Mouse (Mus musculus): Measurements from ENCODE around the gene Serpine1.
A peak's percentile ranks its signal among the peaks of the same experiment; 100 is the strongest.

- TF ChIP-seq TAL1 (IDR thresholded peaks at IDR 0.05; ENCODE audit: low read length) (no peak), GATA1 (IDR thresholded peaks at IDR 0.05; ENCODE audit: low read length) (peak; percentile 91)
Measured at GRCm38 (mm10) chr5:137098418-137098817, 26.4 kb upstream of the Serpine1 start.

All from erythroblast, embryonic 14.5 days (primary cell).